Mouse (Mus musculus) midbrain, postnatal 0 days (tissue): ENCODE results near the gene Tbc1d17. TPM values are rescaled to one million over a fixed set of nuclear protein-coding genes. Genes with fewer than 3 reads are reported as not detected.
A peak's percentile ranks its signal among the peaks of the same experiment; 100 is the strongest.

Experiments
- ATAC-seq: fragments of 200-750 bp; cut with Nextera tagmentation; 2 replicates; pipeline ENCODE4 v1.8.0; 2017; ENCODE audit warnings: moderate number of reproducible peaks, mild to moderate bottlenecking, moderate TSS enrichment, moderate library complexity; ENCODE audit not compliant: low FRiP score
- DNase-seq: peaks from one replicate; pipeline ENCODE4 v3.0.0-alpha.2; 2015; ENCODE audit warnings: low spot score
- H3K27ac ChIP-seq: fragments of 300-500 bp; sonication (generic); 2 replicates; pipeline ENCODE4 v1.5.1; 2014; ENCODE audit warnings: low read depth, mild to moderate bottlenecking, low read length, mixed read lengths
- H3K27me3 ChIP-seq: fragments of 300-500 bp; sonication (generic); 2 replicates; pipeline ENCODE4 v1.6.1; 2014; ENCODE audit warnings: low read length, control low read depth, mixed read lengths; ENCODE audit not compliant: insufficient read depth
- H3K36me3 ChIP-seq: fragments of 300-500 bp; sonication (generic); 2 replicates; pipeline ENCODE4 v1.6.1; 2014; ENCODE audit warnings: low read length, control low read depth, mixed read lengths; ENCODE audit not compliant: insufficient read depth
- H3K4me1 ChIP-seq: fragments of 300-500 bp; sonication (generic); 2 replicates; pipeline ENCODE4 v1.6.1; 2014; ENCODE audit warnings: mild to moderate bottlenecking, control low read depth, antibody characterized with exemption, low read length, mixed read lengths; ENCODE audit not compliant: insufficient read depth
- H3K4me2 ChIP-seq: fragments of 300-500 bp; sonication (generic); 2 replicates; pipeline ENCODE4 v1.6.1; 2014; ENCODE audit warnings: low read depth, mild to moderate bottlenecking, low read length, mixed read lengths; ENCODE audit not compliant: poor library complexity, severe bottlenecking
- H3K4me3 ChIP-seq: fragments of 300-500 bp; sonication (generic); 2 replicates; pipeline ENCODE4 v1.5.1; 2014; ENCODE audit warnings: low read depth, mild to moderate bottlenecking, low read length, moderate library complexity
- H3K9ac ChIP-seq: fragments of 300-500 bp; sonication (generic); replicated peaks from 2 replicates; pipeline ENCODE4 v1.6.1; 2014; ENCODE audit warnings: mild to moderate bottlenecking, low read length, moderate library complexity, mixed read lengths; ENCODE audit not compliant: poor library complexity, severe bottlenecking
- H3K9me3 ChIP-seq: fragments of 300-500 bp; sonication (generic); 2 replicates; pipeline ENCODE4 v1.6.1; 2016; ENCODE audit warnings: low read length, control low read depth
- CTCF ChIP-seq: IDR thresholded peaks from 2 replicates; pipeline ENCODE4 v1.5.1; 2016; ENCODE audit warnings: antibody characterized with exemption, mild to moderate bottlenecking
- whole genome bisulfite sequencing: fragments of 180-500 bp; shearing (Covaris S2); extraction: QIAGEN DNeasy Blood & Tissue Kit; methylation state at CpG from one replicate; pipeline ENCODE4 v1.1.7; 2014; 5-methylcytosine and 5-hydroxymethylcytosine counted together
- polyA plus RNA-seq: library from polyadenylated mRNA; unstranded; fragments of >200 nt; fragmentation: Nextera tagmentation; extraction: Ambion mirVana; gene quantifications from 2 replicates; pipeline ENCODE4 v1.2.1, GENCODE M21; 2015
- total RNA-seq: library from RNA; depleted of rRNA; stranded (reverse); fragments of >200 nt; gene quantifications from 2 replicates; pipeline ENCODE4 v1.2.3, GENCODE M21; 2014

Tbc1d17 gene
- total and polyA plus RNA-seq, 2 experiments from 2014 or later: 79.7 to 115 TPM

DNA sequence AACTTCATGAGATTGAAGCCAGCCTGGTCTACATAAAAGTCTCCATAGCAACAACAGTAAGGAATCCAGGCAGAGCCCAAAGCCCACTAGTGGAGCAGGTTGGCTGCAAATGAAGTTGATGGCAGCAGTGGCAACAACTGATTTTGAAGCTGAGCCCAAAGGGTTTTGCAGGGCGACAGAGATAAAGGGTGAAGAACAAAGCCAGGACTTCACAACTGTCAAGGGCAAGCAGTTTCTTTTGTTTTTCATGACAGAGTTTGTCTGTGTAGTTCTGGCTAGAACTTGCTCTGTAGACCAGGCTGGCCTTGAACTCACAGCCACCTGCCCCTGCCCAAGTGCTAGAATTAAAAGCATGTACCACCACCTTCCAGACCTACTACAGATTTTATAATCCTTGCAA lies 22.3 kb upstream of the Tbc1d17 start:
- H3K36me3 ChIP-seq: peaks cover 7% of the 10 kb centered on the region
- H3K4me2 ChIP-seq: no peak overlapping the region
- no peaks in the 10 kb centered on the region for H3K9me3 ChIP-seq
- ATAC-seq (no peak), DNase-seq (no peak)
- no peaks in the 10 kb centered on the region for H3K27me3 ChIP-seq
- no peak overlapping the region for H3K9ac ChIP-seq
- H3K4me1 ChIP-seq: peaks cover 22% of the 10 kb centered on the region
- no peak overlapping the region for H3K27ac ChIP-seq
- 31% methylated on average over 1 of the region's 1 CpGs for WGBS
- H3K4me3 ChIP-seq: no peak overlapping the region
- no peak for TF ChIP-seq CTCF

DNA sequence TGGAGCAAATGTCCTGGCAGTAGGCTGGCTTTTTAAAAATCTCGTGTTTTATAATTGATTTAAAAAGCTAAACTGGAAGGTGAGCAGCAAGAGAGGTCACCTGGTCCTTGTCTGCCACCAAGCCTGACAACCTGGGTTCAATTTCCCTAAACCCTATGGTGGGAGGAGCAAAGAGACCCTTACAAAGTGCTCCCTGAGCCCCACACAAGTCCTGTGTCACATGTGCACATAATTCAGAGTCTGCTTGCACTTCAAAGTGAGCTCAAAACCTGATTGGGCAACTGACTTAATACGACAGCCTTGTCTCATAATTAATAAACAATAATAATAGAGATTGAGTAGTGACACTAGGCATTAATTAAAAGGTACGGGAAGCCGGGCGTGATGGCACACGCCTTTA lies 21.7 kb upstream of the Tbc1d17 start:
- no peaks in the 10 kb centered on the region for H3K9me3 ChIP-seq
- peak overlapping the region; percentile 98; the same call in 1 of the 2 replicates for H3K4me3 ChIP-seq
- H3K4me2 ChIP-seq: peak overlapping the region; percentile 92
- H3K9ac ChIP-seq: 0 out of 2 replicates have a peak overlapping the region, but pooled peaks have one; percentile 51
- peaks cover 5% of the 10 kb centered on the region; the same call in 1 of the 2 replicates for H3K36me3 ChIP-seq
- no peak for ATAC-seq
- H3K27ac ChIP-seq: peak overlapping the region; percentile 100
- no peaks in the 10 kb centered on the region for H3K27me3 ChIP-seq
- 85% methylated on average over 6 of the region's 6 CpGs for WGBS
- TF ChIP-seq CTCF: no peak
- no peak for DNase-seq
- peaks cover 24% of the 10 kb centered on the region for H3K4me1 ChIP-seq

DNA sequence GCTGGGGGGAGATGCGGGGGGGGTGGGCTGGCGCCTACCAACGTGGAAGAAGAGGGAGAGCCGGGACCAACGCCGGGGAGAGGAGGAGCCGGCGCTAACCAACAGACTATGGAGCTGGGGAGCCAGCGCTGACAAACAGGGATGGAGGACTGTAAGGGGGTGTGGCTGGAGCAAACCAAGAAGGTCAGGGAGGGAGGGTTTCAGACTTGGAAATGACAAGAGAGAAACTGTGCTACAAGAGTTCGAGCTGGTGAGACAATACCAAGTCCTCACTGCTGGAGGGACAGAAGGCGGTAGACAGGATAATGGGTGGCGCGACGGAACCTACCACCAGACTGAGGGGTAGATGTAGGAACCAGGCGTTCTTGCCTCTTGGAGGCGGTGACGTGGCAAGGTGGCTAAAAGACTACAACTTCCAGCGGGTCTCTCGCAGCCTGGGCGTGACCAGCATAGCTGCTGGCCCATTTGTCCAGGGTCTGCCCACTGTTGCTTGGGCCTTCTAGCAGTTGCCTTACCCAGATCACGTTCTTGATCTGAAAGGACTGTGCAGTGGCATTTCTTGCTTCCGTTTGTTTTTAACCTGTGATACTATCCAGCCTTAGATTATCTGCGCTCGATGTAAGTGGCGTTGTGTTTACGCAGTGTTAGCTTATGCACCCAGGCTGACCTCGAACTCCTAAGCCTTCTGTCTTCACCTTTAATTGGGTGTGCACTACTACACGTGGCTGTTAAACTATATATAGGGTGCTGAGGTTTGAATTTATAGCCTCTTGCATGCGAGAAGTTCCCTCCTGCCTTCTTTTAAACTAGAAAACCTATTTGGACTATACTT lies 21.0 kb upstream of the Tbc1d17 start, which contains the start of gene Ptov1:
Ptov1 (minus strand) TSS at position 92 of the 832 bp plus-strand sequence.
- DNase-seq (peak; percentile 99), ATAC-seq (peak; percentile 96)
- WGBS: 7% methylated on average over 29 of the region's 29 CpGs
- TF ChIP-seq CTCF: no peak; the same call in 1 of the 2 replicates
- H3K27me3 ChIP-seq: no peaks in the 10 kb centered on the region
- H3K27ac ChIP-seq: peak within 1 kb of the TSS; percentile 100
- peak within 1 kb of the TSS; percentile 92 for H3K4me2 ChIP-seq
- peaks cover 6% of the 10 kb centered on the region; the same call in 1 of the 2 replicates for H3K36me3 ChIP-seq
- H3K4me3 ChIP-seq: peak within 1 kb of the TSS; percentile 98
- H3K9ac ChIP-seq: peak within 1 kb of the TSS; percentile 99
- H3K4me1 ChIP-seq: peaks cover 24% of the 10 kb centered on the region
- H3K9me3 ChIP-seq: no peaks in the 10 kb centered on the region

DNA sequence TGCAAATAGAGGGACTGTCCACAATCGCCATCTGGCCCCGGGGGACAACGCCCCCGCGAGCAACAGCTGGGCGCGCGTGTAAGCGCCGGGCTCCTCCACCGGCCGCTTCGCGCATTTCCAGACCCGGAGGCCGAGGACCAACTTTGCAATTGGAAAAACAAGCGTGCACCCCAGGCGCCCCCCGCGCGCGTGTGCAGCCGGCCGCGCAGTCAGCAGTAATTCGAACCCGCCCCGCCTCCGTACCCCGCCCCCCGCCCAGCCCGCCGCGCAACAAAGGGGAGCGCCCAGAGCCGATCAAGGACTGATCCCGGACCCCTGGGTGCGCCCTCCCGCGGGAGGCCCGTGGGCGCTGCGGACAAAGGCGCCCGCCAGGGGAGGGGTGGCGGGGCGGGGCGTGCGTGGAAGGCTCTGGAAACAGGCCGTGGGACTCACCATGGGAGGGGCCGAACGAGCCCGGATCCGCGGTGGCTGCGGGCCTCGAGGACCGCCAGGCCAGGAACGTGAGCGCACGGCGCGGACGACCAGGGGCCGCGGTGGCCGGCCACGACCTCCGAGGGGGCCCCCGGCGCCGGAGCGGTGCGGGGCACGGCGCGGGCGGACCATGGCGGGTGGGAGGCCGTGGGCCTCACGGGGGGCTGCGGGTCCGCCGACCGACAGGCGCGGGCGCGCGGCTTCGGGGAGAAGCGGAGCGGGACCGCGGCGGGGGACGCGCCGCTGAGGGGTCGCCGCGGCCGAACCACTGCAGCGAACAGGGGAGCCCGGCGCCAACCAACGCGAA lies 20.2 kb upstream of the Tbc1d17 start:
- Histone ChIP-seq H3K4me2 (peak overlapping the region; percentile 92), H3K9me3 (no peaks in the 10 kb centered on the region), H3K27ac (peak overlapping the region; percentile 100), H3K4me1 (peaks cover 24% of the 10 kb centered on the region), H3K9ac (peak overlapping the region; percentile 99), H3K27me3 (no peaks in the 10 kb centered on the region), H3K4me3 (peak overlapping the region; percentile 98), H3K36me3 (peaks cover 14% of the 10 kb centered on the region)
- ATAC-seq: peak; percentile 8
- WGBS: 2% methylated on average over 82 of the region's 108 CpGs
- DNase-seq: peak; percentile 57
- peak; percentile 6; the same call in 1 of the 2 replicates for TF ChIP-seq CTCF

DNA sequence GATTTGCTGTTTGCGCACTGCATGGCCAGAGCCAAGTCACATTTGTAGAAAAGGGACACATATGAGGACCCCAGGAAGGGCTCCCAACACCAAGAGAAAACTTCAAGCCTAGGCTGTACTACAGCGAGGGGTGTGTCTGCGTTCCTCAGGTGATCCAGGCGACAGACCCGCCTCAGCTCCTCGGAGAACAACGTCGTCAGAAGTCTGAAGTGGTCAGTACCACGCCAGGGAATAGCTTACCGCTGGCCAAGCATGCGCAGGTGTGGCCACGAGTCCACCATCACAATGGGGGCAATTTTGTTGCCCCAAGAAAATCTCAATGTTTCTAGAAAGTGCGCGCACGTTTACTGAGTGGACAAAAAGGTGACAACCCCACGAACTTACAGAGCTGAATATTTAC lies 19.6 kb upstream of the Tbc1d17 start:
- H3K4me2 ChIP-seq: peak overlapping the region; percentile 92
- WGBS: 4% methylated on average over 16 of the region's 16 CpGs
- no peak for ATAC-seq
- peak overlapping the region; percentile 100 for H3K27ac ChIP-seq
- peak overlapping the region; percentile 99 for H3K9ac ChIP-seq
- H3K4me3 ChIP-seq: peak overlapping the region; percentile 98
- TF ChIP-seq CTCF: no peak
- DNase-seq: no peak
- H3K4me1 ChIP-seq: peaks cover 24% of the 10 kb centered on the region
- peaks cover 21% of the 10 kb centered on the region for H3K36me3 ChIP-seq
- H3K27me3 ChIP-seq: no peaks in the 10 kb centered on the region
- H3K9me3 ChIP-seq: no peaks in the 10 kb centered on the region
